Mouse (Mus musculus): ENCODE measurements around the gene Orm1.

The Orm1 gene

GRCm38 (mm10) chr4:63355877-63356665 is 11.7 kb downstream of the Orm1 start, which contains the start of gene Orm3:
TSS of gene Orm3 (plus strand) at chr4:63356162.
- DNase-seq (ENCODE audit: low read depth): no peak

GRCm38 (mm10) chr4:63356981-63357570 is 12.7 kb downstream of the Orm1 start:
- peak; percentile 22 for DNase-seq (ENCODE audit: low read depth)

GRCm38 (mm10) chr4:63359861-63360260 is 15.5 kb downstream of the Orm1 start:
- DNase-seq (ENCODE audit: low read depth): no peak

- no peak for DNase-seq (ENCODE audit: low read depth)
These were observed 17.8 kb downstream of the Orm1 start, which contains the start of gene Orm2 for GRCm38 (mm10) chr4:63362150-63362549. TSS of gene Orm2 (plus strand) at chr4:63362449.

GRCm38 (mm10) chr4:63368577-63368976 is 24.2 kb downstream of the Orm1 start:
- peak; percentile 87 for DNase-seq (ENCODE audit: low read depth)

- no peak for DNase-seq (ENCODE audit: low read depth)
These were observed 26.5 kb downstream of the Orm1 start for GRCm38 (mm10) chr4:63370897-63371296.

GRCm38 (mm10) chr4:63371890-63372289 is 27.5 kb downstream of the Orm1 start:
- peak; percentile 85 for DNase-seq (ENCODE audit: low read depth)

- DNase-seq (ENCODE audit: low read depth): no peak
These were observed 29.0 kb downstream of the Orm1 start for GRCm38 (mm10) chr4:63373404-63373803.

- no peak for DNase-seq (ENCODE audit: low read depth)
These were observed 30.0 kb downstream of the Orm1 start for GRCm38 (mm10) chr4:63374331-63374730.

GRCm38 (mm10) chr4:63375367-63375766 is 31.0 kb downstream of the Orm1 start:
- no peak for DNase-seq (ENCODE audit: low read depth)

GRCm38 (mm10) chr4:63377483-63377882 is 33.1 kb downstream of the Orm1 start:
- DNase-seq (ENCODE audit: low read depth): no peak

GRCm38 (mm10) chr4:63382676-63383369 is 38.5 kb downstream of the Orm1 start:
- no peak for DNase-seq (ENCODE audit: low read depth)

- DNase-seq (ENCODE audit: low read depth): peak; percentile 33
These were observed 39.1 kb downstream of the Orm1 start for GRCm38 (mm10) chr4:63383474-63383873.

GRCm38 (mm10) chr4:63384262-63384661 is 39.9 kb downstream of the Orm1 start:
- DNase-seq (ENCODE audit: low read depth): peak; percentile 61

GRCm38 (mm10) chr4:63385253-63385652 is 40.9 kb downstream of the Orm1 start:
- peak; percentile 79 for DNase-seq (ENCODE audit: low read depth)

- peak; percentile 99 for DNase-seq (ENCODE audit: low read depth)
These were observed 41.4 kb downstream of the Orm1 start for GRCm38 (mm10) chr4:63385784-63386183.

- peak; percentile 56 for DNase-seq (ENCODE audit: low read depth)
These were observed 43.7 kb downstream of the Orm1 start for GRCm38 (mm10) chr4:63388029-63388428.

GRCm38 (mm10) chr4:63389121-63389886 is 44.9 kb downstream of the Orm1 start:
- peak; percentile 67 for DNase-seq (ENCODE audit: low read depth)

- DNase-seq (ENCODE audit: low read depth): peak; percentile 48
These were observed 45.6 kb downstream of the Orm1 start for GRCm38 (mm10) chr4:63389887-63390528.

- peak; percentile 76 for DNase-seq (ENCODE audit: low read depth)
These were observed 47.0 kb downstream of the Orm1 start for GRCm38 (mm10) chr4:63391322-63391721.
